ENCODE assay signal across 8 mouse cellular contexts in genomic region chr14:100461141-100462043, GRCm38 (mm10).
DNase-seq lines count a peak whose midpoint lies in the region; ATAC-seq and TF ChIP-seq lines count a peak whose summit lies in the region.

No protein-coding gene starts in this region.

- peak; percentile 98 for DNase-seq in CH12.LX (ENCODE audit: extremely low read depth)
- DNase-seq in forebrain, embryonic 14.5 days (ENCODE audit: low spot score), result peak; percentile 93
- peak; percentile 84 to 86 for DNase-seq in heart, postnatal 10 days
- peak; percentile 87 to 90 for DNase-seq in kidney, postnatal 36 days
- DNase-seq in right cerebral cortex, adult 2 months (ENCODE audit: low spot score in 2 of 2), result peak; percentile 76 to 82
- DNase-seq in ovary, postnatal 10 days (ENCODE audit: low spot score), result no peak

- peak overlapping the region in 2 of 3 experiments; percentile 15 to 35 for H3K4me3 ChIP-seq in CH12.LX (replicated peaks in 1 of 3; ENCODE audit: low read depth in 2 of 3, low read length in 2 of 3, poor library complexity in 1 of 3)
- no peak overlapping the region for H3K4me3 ChIP-seq in forebrain, embryonic 14.5 days (ENCODE audit: low read depth, low read length)
- no peak overlapping the region for H3K4me3 ChIP-seq in lung, embryonic 16.5 days (ENCODE audit: low read length)

- H3K4me1 ChIP-seq in CH12.LX (ENCODE audit: control insufficient read depth in 1 of 2, insufficient read depth in 2 of 2), result peaks cover 18 to 47% of the 10 kb centered on the region in 2 experiments
- peaks cover 30% of the 10 kb centered on the region for H3K4me1 ChIP-seq in forebrain, embryonic 14.5 days (ENCODE audit: control insufficient read depth, insufficient read depth, low read length)
- peaks cover 11% of the 10 kb centered on the region for H3K4me1 ChIP-seq in lung, embryonic 16.5 days (replicated peaks; ENCODE audit: control insufficient read depth, insufficient read depth, low read length)

- ATAC-seq in cerebellum, adult (ENCODE audit: insufficient number of reproducible peaks, low FRiP score, low TSS enrichment), result peak; percentile 89
- ATAC-seq in forebrain, embryonic 14.5 days, result peak; percentile 84
- peak; percentile 63 for ATAC-seq in lung, embryonic 16.5 days (ENCODE audit: low read depth)

- no peaks in the 10 kb centered on the region for H3K36me3 ChIP-seq in CH12.LX (replicated peaks in 1 of 2; ENCODE audit: control insufficient read depth in 1 of 2, insufficient read depth in 1 of 2, low read length in 1 of 2)
- H3K36me3 ChIP-seq in forebrain, embryonic 14.5 days (ENCODE audit: control insufficient read depth, insufficient read depth, low read length), result no peaks in the 10 kb centered on the region
- no peaks in the 10 kb centered on the region for H3K36me3 ChIP-seq in lung, embryonic 16.5 days (ENCODE audit: control insufficient read depth, insufficient read depth, low read length)

- in situ Hi-C loops in CH12.LX (cut with MboI; ENCODE audit: low pct_ligation_motif_present, low pct_unique_long_range_greater_than_20kb, low sequenced_read_pairs), result loop anchor here (25.0 kb wide), 2 partner anchors 249 to 976 kb away; no protein-coding TSS in a partner anchor

- TF ChIP-seq RAD21 in CH12.LX (IDR thresholded peaks at IDR 0.05; ENCODE audit: low read depth, low read length), result no peak

- no peak for TF ChIP-seq CTCF in CH12.LX (conservative IDR thresholded peaks at IDR 0.05 in 1 of 2, IDR thresholded peaks at IDR 0.05 in 1 of 2; ENCODE audit: low read depth in 2 of 2, low read length in 2 of 2)

- H3K9me3 ChIP-seq in CH12.LX (replicated peaks; ENCODE audit: low read length), result no peaks in the 10 kb centered on the region
- no peaks in the 10 kb centered on the region for H3K9me3 ChIP-seq in forebrain, embryonic 14.5 days (replicated peaks; ENCODE audit: control insufficient read depth, low read length)
- no peaks in the 10 kb centered on the region for H3K9me3 ChIP-seq in lung, embryonic 16.5 days (ENCODE audit: control insufficient read depth, low read length)

- 20% methylated on average over 12 of the region's 12 CpGs for WGBS in forebrain, embryonic 14.5 days
- 36% methylated on average over 12 of the region's 12 CpGs for WGBS in lung, embryonic 16.5 days

- H3K4me2 ChIP-seq in CH12.LX (ENCODE audit: insufficient read depth, low read depth, poor library complexity, severe bottlenecking), result peak overlapping the region; percentile 57
- peak overlapping the region; percentile 36 for H3K4me2 ChIP-seq in forebrain, embryonic 14.5 days (ENCODE audit: low read length)
- H3K4me2 ChIP-seq in lung, embryonic 16.5 days (ENCODE audit: low read depth, low read length), result no peak overlapping the region

- H3K27me3 ChIP-seq in CH12.LX (replicated peaks), result no peaks in the 10 kb centered on the region
- no peaks in the 10 kb centered on the region for H3K27me3 ChIP-seq in forebrain, embryonic 14.5 days (replicated peaks; ENCODE audit: control insufficient read depth, insufficient read depth, low read length)
- no peaks in the 10 kb centered on the region for H3K27me3 ChIP-seq in lung, embryonic 16.5 days (ENCODE audit: control insufficient read depth, insufficient read depth, low read depth, low read length)

- H3K79me2 ChIP-seq in CH12.LX (replicated peaks; ENCODE audit: control insufficient read depth, extremely low read depth, insufficient read depth, poor library complexity, severe bottlenecking), result no peaks in the 10 kb centered on the region

- dilution Hi-C loops in CH12.LX (cut with MboI; ENCODE audit: extremely low pct_ligation_motif_present, extremely low pct_unique_long_range_greater_than_20kb, low sequenced_read_pairs), result no loop called here

- TF ChIP-seq EP300 in CH12.LX (IDR thresholded peaks at IDR 0.05; ENCODE audit: low read length), result peak; percentile 57

- intact Hi-C loops in heart, postnatal 10 days (cut with DNase I), result loop anchor here (5.0 to 10.0 kb wide), 2 partner anchors 174 to 913 kb away; no protein-coding TSS in a partner anchor

- H3K27ac ChIP-seq in CH12.LX (ENCODE audit: insufficient read depth, low read depth), result peak overlapping the region; percentile 25
- peak overlapping the region; percentile 73 for H3K27ac ChIP-seq in forebrain, embryonic 14.5 days (ENCODE audit: low read depth, low read length)
- H3K27ac ChIP-seq in lung, embryonic 16.5 days (ENCODE audit: low read length), result no peak overlapping the region

- peak; percentile 53 for TF ChIP-seq POLR2A in CH12.LX (IDR thresholded peaks at IDR 0.05; ENCODE audit: low read depth, low read length)

- peak overlapping the region; percentile 23 for H3K9ac ChIP-seq in CH12.LX (ENCODE audit: insufficient read depth, low read depth)
- peak overlapping the region; percentile 29; the same call in 1 of the 2 replicates for H3K9ac ChIP-seq in forebrain, embryonic 14.5 days (ENCODE audit: low read length)
- H3K9ac ChIP-seq in lung, embryonic 16.5 days (ENCODE audit: low read length), result no peak overlapping the region

TF ChIP-seq in CH12.LX, 34 proteins besides CTCF, POLR2A, EP300 and RAD21:
- TF ChIP-seq SIN3A (IDR thresholded peaks at IDR 0.05; ENCODE audit: low read length), result 0 out of 2 replicates have a peak, but pooled peaks have one; percentile 2
- TF ChIP-seq KAT2A (IDR thresholded peaks at IDR 0.05; ENCODE audit: insufficient replicate concordance, low read length), result 0 out of 2 replicates have a peak, but pooled peaks have one; percentile 3
- no peak for TF ChIP-seq CHD1 (IDR thresholded peaks at IDR 0.05; ENCODE audit: low read depth, low read length)
- peak; percentile 81 for TF ChIP-seq ETS1 (conservative IDR thresholded peaks at IDR 0.05; ENCODE audit: low read depth, low read length)
- no peak for TF ChIP-seq NRF1 (IDR thresholded peaks at IDR 0.05; ENCODE audit: low read depth, low read length)
- no peak for TF ChIP-seq SMC3 (IDR thresholded peaks at IDR 0.05; ENCODE audit: low read depth, low read length)
- TF ChIP-seq NELFE (IDR thresholded peaks at IDR 0.05; ENCODE audit: low read depth, low read length), result 0 out of 2 replicates have a peak, but pooled peaks have one; percentile 34
- no peak for TF ChIP-seq ZMIZ1 (IDR thresholded peaks at IDR 0.05; ENCODE audit: low read depth, low read length)
- TF ChIP-seq JUND (conservative IDR thresholded peaks at IDR 0.05; ENCODE audit: low read depth, low read length), result peak; percentile 96
- TF ChIP-seq PAX5 (IDR thresholded peaks at IDR 0.05; ENCODE audit: low read length), result no peak
- TF ChIP-seq JUN (IDR thresholded peaks at IDR 0.05; ENCODE audit: insufficient read depth, low read depth, low read length), result peak; percentile 98
- TF ChIP-seq UBTF (IDR thresholded peaks at IDR 0.05; ENCODE audit: low read depth, low read length), result no peak
- no peak for TF ChIP-seq ZC3H11A (IDR thresholded peaks at IDR 0.05; ENCODE audit: low read depth, low read length)
- no peak for TF ChIP-seq MAX (IDR thresholded peaks at IDR 0.05; ENCODE audit: low read length)
- 0 out of 2 replicates have a peak, but pooled peaks have one; percentile 35 for TF ChIP-seq ELF1 (IDR thresholded peaks at IDR 0.05; ENCODE audit: low read depth, low read length)
- TF ChIP-seq ZNF384 (IDR thresholded peaks at IDR 0.05; ENCODE audit: low read depth, low read length), result peak; percentile 96
- no peak; the same call in 1 of the 2 replicates for TF ChIP-seq MXI1 (IDR thresholded peaks at IDR 0.05; ENCODE audit: low read depth, low read length)
- no peak for TF ChIP-seq ZKSCAN1 (IDR thresholded peaks at IDR 0.05; ENCODE audit: borderline replicate concordance, low read depth, low read length)
- no peak for TF ChIP-seq USF1 (IDR thresholded peaks at IDR 0.05; ENCODE audit: low read depth, low read length)
- no peak for TF ChIP-seq E2F4 (IDR thresholded peaks at IDR 0.05; ENCODE audit: insufficient replicate concordance, low read depth, low read length)
- peak; percentile 60 for TF ChIP-seq HCFC1 (IDR thresholded peaks at IDR 0.05; ENCODE audit: low read depth, low read length)
- TF ChIP-seq BHLHE40 (IDR thresholded peaks at IDR 0.05; ENCODE audit: low read depth, low read length), result peak; percentile 83
- TF ChIP-seq GABPA (IDR thresholded peaks at IDR 0.05; ENCODE audit: insufficient replicate concordance, low read depth, low read length), result no peak
- TF ChIP-seq CHD2 (IDR thresholded peaks at IDR 0.05; ENCODE audit: low read length), result peak; percentile 95
- peak; percentile 99 for TF ChIP-seq MEF2A (IDR thresholded peaks at IDR 0.05; ENCODE audit: borderline replicate concordance, low read depth, low read length)
- no peak for TF ChIP-seq POLR2AphosphoS2 (IDR thresholded peaks at IDR 0.05; ENCODE audit: low read depth, low read length)
- no peak for TF ChIP-seq USF2 (conservative IDR thresholded peaks at IDR 0.05; ENCODE audit: low read depth, low read length)
- TF ChIP-seq IRF4 (IDR thresholded peaks at IDR 0.05; ENCODE audit: low read depth, low read length), result peak; percentile 62; the same call in 1 of the 2 replicates
- peak; percentile 76 for TF ChIP-seq TCF12 (IDR thresholded peaks at IDR 0.05; ENCODE audit: low read depth, low read length)
- peak; percentile 79; the same call in 1 of the 2 replicates for TF ChIP-seq MAZ (IDR thresholded peaks at IDR 0.05; ENCODE audit: low read depth, low read length)
- peak; percentile 78 for TF ChIP-seq TBP (conservative IDR thresholded peaks at IDR 0.05; ENCODE audit: low read depth, low read length)
- no peak for TF ChIP-seq RCOR1 (conservative IDR thresholded peaks at IDR 0.05; ENCODE audit: low read depth, low read length)
- TF ChIP-seq MAFK (IDR thresholded peaks at IDR 0.05; ENCODE audit: insufficient replicate concordance, low read length), result no peak
- peak; percentile 50; the same call in 1 of the 2 replicates for TF ChIP-seq MYC (IDR thresholded peaks at IDR 0.05; ENCODE audit: low read depth, low read length)

Comparison
In these comparisons a context has a peak if more than half of its experiments do, and no peak if none do; other contexts are left out.
1. H3K4me3 ChIP-seq: peak in CH12.LX (2 of 3); none in forebrain, embryonic 14.5 days (single experiment) and lung, embryonic 16.5 days (single experiment).
2. Peak in every context shown above with its lines, with median percentiles within 50 percentile points of each other: ATAC-seq.